Mouse (Mus musculus): ENCODE results near the gene Ercc6. TPM values are rescaled to one million over a fixed set of nuclear protein-coding genes. Genes with fewer than 3 reads are reported as not detected.

Ercc6 gene
- 9.5 TPM for polyA plus RNA-seq (2015; fragmentation: Illumina TruSeq; extraction: RNeasy Lipid Tissue Mini Kit (QIAGEN cat#74804); ENCODE audit: low read depth, low replicate concordance)

GRCm38 (mm10) chr14:32513336-32514032 is at the start of gene Ercc6:
TSS of gene Ercc6 (plus strand) at chr14:32513521.

GRCm38 (mm10) chr14:32464601-32465505 is 48.5 kb upstream of the Ercc6 start, which contains the start of gene Slc18a3:
TSS of gene Slc18a3 (minus strand) at chr14:32464850.

GRCm38 (mm10) chr14:32465889-32466288 is 47.4 kb upstream of the Ercc6 start, which contains the start of gene Chat:
TSS of gene Chat (minus strand) at chr14:32465989.

GRCm38 (mm10) chr14:32599290-32600041 is 86.1 kb downstream of the Ercc6 start, which contains the start of gene Prrxl1:
TSS of gene Prrxl1 (plus strand) at chr14:32599407.

Other genes with a start within 250 kb of the Ercc6 start
- gene Ogdhl, start 191.5 kb upstream of the Ercc6 start, polyA plus RNA-seq (2015; fragmentation: Illumina TruSeq; extraction: RNeasy Lipid Tissue Mini Kit (QIAGEN cat#74804); ENCODE audit: low read depth, low replicate concordance) = 72.2 TPM
- 1.8 TPM for gene 1700024G13Rik, start 125.1 kb upstream of the Ercc6 start, polyA plus RNA-seq (2015; fragmentation: Illumina TruSeq; extraction: RNeasy Lipid Tissue Mini Kit (QIAGEN cat#74804); ENCODE audit: low read depth, low replicate concordance)
- gene Slc18a3, start 48.7 kb upstream of the Ercc6 start, polyA plus RNA-seq (2015; fragmentation: Illumina TruSeq; extraction: RNeasy Lipid Tissue Mini Kit (QIAGEN cat#74804); ENCODE audit: low read depth, low replicate concordance) = 1.3 TPM
- gene Chat, start 47.5 kb upstream of the Ercc6 start, polyA plus RNA-seq (2015; fragmentation: Illumina TruSeq; extraction: RNeasy Lipid Tissue Mini Kit (QIAGEN cat#74804); ENCODE audit: low read depth, low replicate concordance) = 3.2 TPM
- gene Prrxl1, start 85.9 kb downstream of the Ercc6 start, polyA plus RNA-seq (2015; fragmentation: Illumina TruSeq; extraction: RNeasy Lipid Tissue Mini Kit (QIAGEN cat#74804); ENCODE audit: low read depth, low replicate concordance) = not detected
- 0.07 TPM for gene 3425401B19Rik, start 171.8 kb downstream of the Ercc6 start, polyA plus RNA-seq (2015; fragmentation: Illumina TruSeq; extraction: RNeasy Lipid Tissue Mini Kit (QIAGEN cat#74804); ENCODE audit: low read depth, low replicate concordance)

All from brain, adult 10 weeks (tissue).